Mouse (Mus musculus) hindlimb bud, embryonic 11.5 days (tissue): ENCODE results near the gene Ifna2.

Experiments
- DNase-seq: peaks from one replicate; pipeline ENCODE4 v3.0.0-alpha.2; 2012; ENCODE audit warnings: low read depth, low spot score; ENCODE audit errors: extremely low spot score

Ifna2 gene

GRCm38 (mm10) chr4:88655461-88655860, 28.3 kb downstream of the Ifna2 start:
- no peak for DNase-seq

GRCm38 (mm10) chr4:88653644-88654043, 30.1 kb downstream of the Ifna2 start:
- DNase-seq, result no peak

GRCm38 (mm10) chr4:88644359-88644758, 39.4 kb downstream of the Ifna2 start, which contains the start of gene Ifna13:
TSS of gene Ifna13 (minus strand) at chr4:88644459.
- DNase-seq, result no peak

- no peak for DNase-seq
These were observed 41.2 kb downstream of the Ifna2 start for GRCm38 (mm10) chr4:88642526-88642925.

- peak; percentile 100 for DNase-seq
These were observed 42.5 kb downstream of the Ifna2 start for GRCm38 (mm10) chr4:88641077-88641831.

GRCm38 (mm10) chr4:88640704-88641076, 43.0 kb downstream of the Ifna2 start:
- no peak for DNase-seq

GRCm38 (mm10) chr4:88634311-88634710, 49.4 kb downstream of the Ifna2 start, which contains the start of gene C87499:
TSS of gene C87499 (minus strand) at chr4:88634411.
- no peak for DNase-seq
